Mouse (Mus musculus) liver, adult 2 months (tissue): ENCODE data around the gene Gm21981.

Experiments
- CTCF ChIP-seq: fragments of 200-500 bp; IDR thresholded peaks from 2 replicates; pipeline ENCODE4 v1.5.1; 2011; ENCODE audit warnings: low read depth, low read length, control low read depth
- POLR2A ChIP-seq: fragments of 200-500 bp; IDR thresholded peaks from 2 replicates; pipeline ENCODE4 v1.6.1; 2011; ENCODE audit warnings: low read length, control low read depth; ENCODE audit not compliant: insufficient read depth; ENCODE audit errors: extremely low read depth

DNA sequence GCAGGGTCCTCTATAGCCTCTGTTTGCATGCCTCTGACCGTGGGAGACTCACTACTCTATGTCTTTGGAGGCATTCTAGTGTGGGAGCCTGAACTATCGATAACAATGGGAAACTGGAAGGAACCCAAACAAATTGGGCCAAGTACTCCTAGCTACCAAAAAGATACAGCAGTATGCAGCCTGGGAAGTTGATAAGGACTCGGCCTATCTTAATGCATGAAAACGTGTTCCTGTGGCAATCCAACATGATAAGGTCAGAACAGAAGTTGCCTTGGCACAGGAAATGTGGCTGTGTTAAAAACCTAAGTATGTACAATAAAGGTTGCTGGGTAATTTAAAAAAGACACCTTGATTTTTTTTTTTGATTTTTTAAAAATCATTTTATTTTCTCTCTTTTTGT lies 26.9 kb upstream of the Gm21981 start:
- TF ChIP-seq CTCF = no peak
- no peak for TF ChIP-seq POLR2A
